Mouse (Mus musculus): ENCODE measurements at regions not wholly inside any gene's neighbourhood (a gene's known extent, or its start where the extent isn't known, plus 50 kb on each side); places are given as distances from the start of the nearest gene placed in this dataset.

- no peaks in the 10 kb centered on the region for H3K9me3 ChIP-seq
- peaks cover 23% of the 10 kb centered on the region for H3K4me1 ChIP-seq
- 86% methylated on average over 8 of the region's 8 CpGs for WGBS
- H3K4me3 ChIP-seq = no peak overlapping the region
- no peaks in the 10 kb centered on the region for H3K36me3 ChIP-seq
- H3K27me3 ChIP-seq (ENCODE audit: insufficient read depth, poor library complexity, severe bottlenecking) = no peaks in the 10 kb centered on the region
- peak overlapping the region; percentile 11; the same call in 1 of the 2 replicates for H3K27ac ChIP-seq
- DNase-seq (ENCODE audit: low spot score) = no peak
Observed at GRCm38 (mm10) chr9:120853032-120853597, 75.9 kb upstream of the Ctnnb1 start.

- H3K27me3 ChIP-seq (ENCODE audit: insufficient read depth, poor library complexity, severe bottlenecking) = no peaks in the 10 kb centered on the region
- no peak for DNase-seq (ENCODE audit: low spot score)
- H3K27ac ChIP-seq = 0 out of 2 replicates have a peak overlapping the region, but pooled peaks have one; percentile 22
Observed at GRCm38 (mm10) chr9:120854351-120854750, 74.7 kb upstream of the Ctnnb1 start.

GRCm38 (mm10) chr9:120855293-120856050 lies 73.5 kb upstream of the Ctnnb1 start:
- Histone ChIP-seq H3K9me3 (no peaks in the 10 kb centered on the region), H3K27me3 (ENCODE audit: insufficient read depth, poor library complexity, severe bottlenecking) (no peaks in the 10 kb centered on the region), H3K4me1 (peaks cover 16% of the 10 kb centered on the region), H3K27ac (no peak overlapping the region), H3K36me3 (no peaks in the 10 kb centered on the region), H3K4me3 (no peak overlapping the region)
- no peak for DNase-seq (ENCODE audit: low spot score)
- 56% methylated on average over 3 of the region's 3 CpGs for WGBS

More at GRCm38 (mm10) chr9:120854351-120854750, 74.7 kb upstream of the Ctnnb1 start:
- 81% methylated on average over 7 of the region's 7 CpGs for WGBS
- Histone ChIP-seq H3K4me3 (no peak overlapping the region), H3K36me3 (no peaks in the 10 kb centered on the region), H3K9me3 (no peaks in the 10 kb centered on the region), H3K4me1 (peaks cover 23% of the 10 kb centered on the region)

- H3K9me3 ChIP-seq = no peaks in the 10 kb centered on the region
- peaks cover 14% of the 10 kb centered on the region for H3K4me1 ChIP-seq
- H3K27ac ChIP-seq = no peak overlapping the region
- no peak overlapping the region for H3K4me3 ChIP-seq
- no peak for DNase-seq (ENCODE audit: low spot score)
- H3K36me3 ChIP-seq = no peaks in the 10 kb centered on the region
- 0 out of 2 replicates have a peak, but pooled peaks cover 3% of the 10 kb centered on the region for H3K27me3 ChIP-seq (ENCODE audit: insufficient read depth, poor library complexity, severe bottlenecking)
- 86% methylated on average over 6 of the region's 6 CpGs for WGBS
Observed at GRCm38 (mm10) chr9:120857849-120858510, 71.0 kb upstream of the Ctnnb1 start.

GRCm38 (mm10) chr9:120860969-120861595 lies 67.9 kb upstream of the Ctnnb1 start:
- no peaks in the 10 kb centered on the region for H3K9me3 ChIP-seq
- WGBS = 73% methylated on average over 8 of the region's 8 CpGs

GRCm38 (mm10) chr9:120861788-120862345 lies 67.1 kb upstream of the Ctnnb1 start:
- no peak overlapping the region for H3K27ac ChIP-seq
- H3K4me3 ChIP-seq = no peak overlapping the region
- no peak for DNase-seq (ENCODE audit: low spot score)
- H3K36me3 ChIP-seq = no peaks in the 10 kb centered on the region
- H3K4me1 ChIP-seq = peaks cover 26% of the 10 kb centered on the region
- WGBS = 78% methylated on average over 12 of the region's 12 CpGs
- no peaks in the 10 kb centered on the region for H3K9me3 ChIP-seq
- 0 out of 2 replicates have a peak, but pooled peaks cover 3% of the 10 kb centered on the region for H3K27me3 ChIP-seq (ENCODE audit: insufficient read depth, poor library complexity, severe bottlenecking)

More at GRCm38 (mm10) chr9:120860969-120861595, 67.9 kb upstream of the Ctnnb1 start:
- no peak for DNase-seq (ENCODE audit: low spot score)
- Histone ChIP-seq H3K4me3 (no peak overlapping the region), H3K27me3 (ENCODE audit: insufficient read depth, poor library complexity, severe bottlenecking) (0 out of 2 replicates have a peak, but pooled peaks cover 3% of the 10 kb centered on the region), H3K27ac (no peak overlapping the region), H3K4me1 (peaks cover 21% of the 10 kb centered on the region), H3K36me3 (no peaks in the 10 kb centered on the region)

GRCm38 (mm10) chr9:120864410-120864809 lies 64.6 kb upstream of the Ctnnb1 start:
- Histone ChIP-seq H3K4me1 (peaks cover 45% of the 10 kb centered on the region), H3K27me3 (ENCODE audit: insufficient read depth, poor library complexity, severe bottlenecking) (0 out of 2 replicates have a peak, but pooled peaks cover 3% of the 10 kb centered on the region), H3K4me3 (no peak overlapping the region), H3K27ac (no peak overlapping the region), H3K9me3 (no peaks in the 10 kb centered on the region), H3K36me3 (no peaks in the 10 kb centered on the region)
- no peak for DNase-seq (ENCODE audit: low spot score)
- WGBS = 73% methylated on average over 2 of the region's 3 CpGs

- no peaks in the 10 kb centered on the region for H3K9me3 ChIP-seq
- H3K27me3 ChIP-seq (ENCODE audit: insufficient read depth, poor library complexity, severe bottlenecking) = 0 out of 2 replicates have a peak, but pooled peaks cover 3% of the 10 kb centered on the region
- H3K36me3 ChIP-seq = no peaks in the 10 kb centered on the region
- H3K4me1 ChIP-seq = peaks cover 60% of the 10 kb centered on the region
- H3K4me3 ChIP-seq = no peak overlapping the region
- H3K27ac ChIP-seq = peak overlapping the region; percentile 83
- WGBS = 55% methylated on average over 5 of the region's 5 CpGs
- no peak for DNase-seq (ENCODE audit: low spot score)
Observed at GRCm38 (mm10) chr9:120866251-120866650, 62.8 kb upstream of the Ctnnb1 start.

GRCm38 (mm10) chr9:120866709-120867108 lies 62.3 kb upstream of the Ctnnb1 start:
- no peaks in the 10 kb centered on the region for H3K36me3 ChIP-seq
- H3K27me3 ChIP-seq (ENCODE audit: insufficient read depth, poor library complexity, severe bottlenecking) = 0 out of 2 replicates have a peak, but pooled peaks cover 3% of the 10 kb centered on the region
- H3K4me1 ChIP-seq = peaks cover 59% of the 10 kb centered on the region
- peak overlapping the region; percentile 83 for H3K27ac ChIP-seq
- no peaks in the 10 kb centered on the region for H3K9me3 ChIP-seq
- no peak overlapping the region for H3K4me3 ChIP-seq
- 20% methylated on average over 4 of the region's 4 CpGs for WGBS
- peak; percentile 92 for DNase-seq (ENCODE audit: low spot score)

- H3K27me3 ChIP-seq (ENCODE audit: insufficient read depth, poor library complexity, severe bottlenecking) = no peaks in the 10 kb centered on the region
- no peaks in the 10 kb centered on the region for H3K9me3 ChIP-seq
- no peaks in the 10 kb centered on the region for H3K36me3 ChIP-seq
- no peak overlapping the region for H3K4me3 ChIP-seq
- WGBS = 85% methylated on average over 2 of the region's 2 CpGs
- no peak for DNase-seq (ENCODE audit: low spot score)
- no peak overlapping the region for H3K27ac ChIP-seq
- peaks cover 54% of the 10 kb centered on the region for H3K4me1 ChIP-seq
Observed at GRCm38 (mm10) chr9:120867861-120868260, 61.2 kb upstream of the Ctnnb1 start.

GRCm38 (mm10) chr9:120868330-120868729 lies 60.7 kb upstream of the Ctnnb1 start:
- no peak overlapping the region for H3K4me3 ChIP-seq
- H3K27me3 ChIP-seq (ENCODE audit: insufficient read depth, poor library complexity, severe bottlenecking) = no peaks in the 10 kb centered on the region
- H3K9me3 ChIP-seq = no peaks in the 10 kb centered on the region
- no peaks in the 10 kb centered on the region for H3K36me3 ChIP-seq
- no peak for DNase-seq (ENCODE audit: low spot score)
- peak overlapping the region; percentile 16; the same call in 1 of the 2 replicates for H3K27ac ChIP-seq
- H3K4me1 ChIP-seq = peaks cover 54% of the 10 kb centered on the region
- WGBS = 75% methylated on average over 4 of the region's 4 CpGs

- Histone ChIP-seq H3K9me3 (no peaks in the 10 kb centered on the region), H3K4me3 (peak overlapping the region; percentile 45), H3K27me3 (ENCODE audit: insufficient read depth, poor library complexity, severe bottlenecking) (no peaks in the 10 kb centered on the region), H3K27ac (peak overlapping the region; percentile 82), H3K4me1 (peaks cover 51% of the 10 kb centered on the region), H3K36me3 (no peaks in the 10 kb centered on the region)
- 25% methylated on average over 19 of the region's 19 CpGs for WGBS
- no peak for DNase-seq (ENCODE audit: low spot score)
Observed at GRCm38 (mm10) chr9:120869432-120870081, 59.5 kb upstream of the Ctnnb1 start.

Data from heart, embryonic 10.5 days (tissue).